Comparison of ENCODE assay signal across 8 mouse cellular contexts in the genomic region with DNA sequence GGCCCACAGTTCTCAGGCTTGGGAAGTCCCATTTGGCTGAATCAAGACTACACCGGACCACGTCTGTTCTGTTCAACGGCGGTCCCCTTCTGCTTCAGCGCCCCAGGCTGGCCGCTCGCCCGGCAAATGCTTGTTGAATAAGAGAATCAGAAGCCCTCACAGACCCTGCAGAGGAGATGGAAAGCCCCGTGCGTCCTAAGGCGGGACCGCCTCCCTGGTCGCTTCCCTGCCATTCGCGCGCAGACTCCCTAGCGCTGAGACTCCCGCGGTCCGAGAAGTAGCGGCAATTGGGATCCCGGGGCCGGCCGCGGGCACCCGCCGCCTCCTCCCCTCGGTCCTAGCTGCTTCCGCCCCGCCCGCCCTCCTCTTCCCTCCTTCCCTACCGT. TPM values are rescaled to one million over a fixed set of nuclear protein-coding genes. Genes with fewer than 3 reads are reported as not detected.
DNase-seq lines count a peak whose midpoint lies in the region; ATAC-seq lines count a peak whose summit lies in the region.

Gene Samd14, plus strand, starts transcription at position 251 of the 386 bp plus-strand sequence.

- H3K4me3 ChIP-seq in hindbrain, embryonic 16.5 days (ENCODE audit: low read length) = peak within 1 kb of the TSS; percentile 92
- peak within 1 kb of the TSS; percentile 99 for H3K4me3 ChIP-seq in megakaryocyte, embryonic 14.5 days (replicated peaks)
- H3K4me3 ChIP-seq in stomach, embryonic 15.5 days (replicated peaks) = peak within 1 kb of the TSS; percentile 71

- peaks cover 11% of the 10 kb centered on the region for H3K36me3 ChIP-seq in hindbrain, embryonic 16.5 days (ENCODE audit: control insufficient read depth, insufficient read depth, low read length)
- peaks cover 57% of the 10 kb centered on the region for H3K36me3 ChIP-seq in megakaryocyte, embryonic 14.5 days (replicated peaks; ENCODE audit: low read length)
- H3K36me3 ChIP-seq in stomach, embryonic 15.5 days = peaks cover 9% of the 10 kb centered on the region

- intact Hi-C loops in left cerebral cortex, postnatal 25 days (cut with DNase I) = no loop called here

- no peaks in the 10 kb centered on the region for H3K27me3 ChIP-seq in hindbrain, embryonic 16.5 days (replicated peaks; ENCODE audit: control insufficient read depth, insufficient read depth, low read length)
- H3K27me3 ChIP-seq in megakaryocyte, embryonic 14.5 days (replicated peaks) = no peaks in the 10 kb centered on the region
- no peaks in the 10 kb centered on the region for H3K27me3 ChIP-seq in stomach, embryonic 15.5 days (replicated peaks)

- peak; percentile 76 for ATAC-seq in hindbrain, embryonic 16.5 days
- ATAC-seq in stomach, embryonic 15.5 days (ENCODE audit: insufficient read depth, low FRiP score, low read depth) = peak; percentile 40

- H3K4me1 ChIP-seq in hindbrain, embryonic 16.5 days (ENCODE audit: control insufficient read depth, insufficient read depth, low read depth, low read length) = peaks cover 54% of the 10 kb centered on the region
- peaks cover 81% of the 10 kb centered on the region for H3K4me1 ChIP-seq in megakaryocyte, embryonic 14.5 days
- peaks cover 40% of the 10 kb centered on the region; the same call in 1 of the 2 replicates for H3K4me1 ChIP-seq in stomach, embryonic 15.5 days

- peak within 1 kb of the TSS; percentile 98 for H3K27ac ChIP-seq in hindbrain, embryonic 16.5 days (ENCODE audit: low read depth, low read length)
- peak within 1 kb of the TSS; percentile 92 for H3K27ac ChIP-seq in stomach, embryonic 15.5 days

- peak within 1 kb of the TSS; percentile 99 for H3K9ac ChIP-seq in hindbrain, embryonic 16.5 days (ENCODE audit: low read depth, low read length)
- peak within 1 kb of the TSS; percentile 60 for H3K9ac ChIP-seq in stomach, embryonic 15.5 days

- no peaks in the 10 kb centered on the region for H3K9me3 ChIP-seq in hindbrain, embryonic 16.5 days (ENCODE audit: control insufficient read depth, low read length)
- no peaks in the 10 kb centered on the region for H3K9me3 ChIP-seq in megakaryocyte, embryonic 14.5 days
- H3K9me3 ChIP-seq in stomach, embryonic 15.5 days = no peaks in the 10 kb centered on the region

- DNase-seq in thymus, postnatal 4 days = peak; percentile 42
- DNase-seq in thymus, postnatal 14 days = no peak
- DNase-seq in cerebellum, adult 9-11 months = peak; percentile 85
- peak; percentile 73 for DNase-seq in forelimb bud, embryonic 11.5 days (ENCODE audit: low read depth, low spot score)
- DNase-seq in left cerebral cortex, postnatal 25 days (ENCODE audit: low spot score in 2 of 2) = peak; percentile 51 to 75

- peak within 1 kb of the TSS; percentile 82 for H3K4me2 ChIP-seq in hindbrain, embryonic 16.5 days (ENCODE audit: low read length)
- H3K4me2 ChIP-seq in stomach, embryonic 15.5 days = peak within 1 kb of the TSS; percentile 83

- under 1% methylated on average over 29 of the region's 32 CpGs for WGBS in hindbrain, embryonic 16.5 days
- under 1% methylated on average over 31 of the region's 32 CpGs for WGBS in stomach, embryonic 15.5 days

RNA-seq across cellular contexts. Expression of gene Samd14, which starts in this region (rescaled TPM):
- polyA plus RNA-seq in hindbrain, embryonic 16.5 days (2015; fragmentation: Nextera tagmentation; extraction: Ambion mirVana) = 160 and 181 TPM in 2 replicates
- total RNA-seq in left cerebral cortex, postnatal 25 days (2021) = 10 to 100 TPM; 30.8 to 31.1 TPM
- 775 and 2,394 TPM in 2 replicates for polyA plus RNA-seq in megakaryocyte, embryonic 14.5 days (2012; ENCODE audit: insufficient read depth, low replicate concordance)
- polyA plus RNA-seq in stomach, embryonic 15.5 days (2015; fragmentation: Nextera tagmentation; extraction: Ambion mirVana) = 19.8 and 21.1 TPM in 2 replicates
